Mouse (Mus musculus): ENCODE data around the gene Olfr1392. TPM values are rescaled to one million over a fixed set of nuclear protein-coding genes. Genes with fewer than 3 reads are reported as not detected.
"Not testable (repeated sequence)": the region's sequence is repeated elsewhere in the genome, so short reads cannot be mapped to it uniquely, and the experiment has no call there.

Gene Olfr1392
- under 1 TPM in 1 of 2 experiments, not detected in 1; 0.34 TPM for total RNA-seq (2021)

DNA sequence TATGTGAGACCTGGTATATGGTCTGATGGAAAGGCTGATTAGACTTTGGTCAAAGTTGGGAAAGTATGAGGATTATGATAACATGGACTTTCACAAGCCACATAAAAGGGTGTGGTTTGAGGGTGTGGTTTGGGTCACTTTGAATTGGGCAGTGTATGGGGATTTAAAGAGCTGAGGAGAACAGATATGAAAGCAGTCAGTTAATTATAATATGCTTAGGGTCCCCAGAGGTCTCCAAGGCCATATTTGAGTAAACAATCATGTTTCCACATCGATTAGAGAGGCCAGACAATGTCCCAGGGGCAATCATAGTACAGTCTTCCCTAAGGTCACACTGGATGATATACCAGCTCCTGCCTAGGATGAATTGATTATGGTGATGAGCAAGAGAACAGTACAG, at the start of gene Olfr1392:
TSS of gene Olfr1392 (plus strand) at position 301 of the 400 bp plus-strand sequence.
- intact Hi-C loops (cut with DNase I); DNase-seq: not testable (repeated sequence)

DNA sequence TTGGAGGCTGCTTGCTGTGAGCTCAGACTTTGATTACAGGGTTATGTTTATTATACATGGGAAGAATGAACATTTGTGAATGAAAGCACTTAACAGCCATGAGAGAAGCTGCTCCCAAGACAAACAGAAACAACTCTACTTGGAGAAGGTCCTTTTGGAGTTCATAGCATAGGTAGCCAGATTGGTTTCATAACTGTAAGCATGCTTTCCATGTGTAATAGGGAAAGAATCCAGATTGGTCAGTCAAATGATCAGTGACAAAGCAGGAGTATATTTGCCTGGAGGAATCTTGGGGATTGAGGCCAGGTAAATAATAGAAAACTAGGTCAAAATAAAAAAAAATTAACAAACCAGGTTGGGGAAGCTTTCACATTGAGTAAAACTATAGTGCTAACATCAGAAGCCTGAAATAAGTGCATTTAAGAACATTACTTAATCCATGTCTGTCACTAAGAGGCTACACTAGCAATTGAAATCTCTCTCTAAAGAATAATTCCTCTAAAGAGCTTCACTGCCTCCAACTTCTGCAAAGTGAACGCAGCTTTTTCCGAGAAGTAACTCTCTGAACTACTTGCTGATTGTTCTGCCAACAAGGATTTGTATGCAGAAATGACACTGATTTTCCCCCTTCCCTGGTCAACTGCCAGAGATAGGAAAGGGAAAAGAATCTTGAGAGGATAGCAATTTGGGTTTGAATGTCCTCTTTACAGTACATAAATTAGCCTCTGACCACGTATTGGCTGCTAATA, 49.4 kb upstream of the Olfr1392 start:
- intact Hi-C loops (cut with DNase I) = no loop called here
- no peak for DNase-seq

DNA sequence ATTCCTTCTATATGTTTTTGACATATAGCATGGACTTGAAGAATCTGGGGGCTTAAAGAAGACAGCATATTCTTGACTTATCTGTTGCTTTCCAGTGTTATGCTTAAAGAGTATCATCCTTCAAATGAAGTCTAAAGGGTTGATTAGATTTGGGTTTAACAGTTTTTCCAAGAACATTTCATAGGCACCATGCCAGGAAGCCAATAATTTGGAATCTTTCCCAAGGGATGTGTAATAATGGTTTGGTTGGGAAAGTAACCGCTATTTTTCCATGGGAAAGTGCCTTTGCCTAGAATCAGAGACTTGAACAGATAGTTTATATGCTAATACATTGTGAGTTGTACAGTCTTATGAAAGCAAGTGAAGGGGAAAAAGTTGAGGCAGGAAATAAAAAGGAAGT, 48.2 kb upstream of the Olfr1392 start:
- DNase-seq = no peak
- intact Hi-C loops (cut with DNase I) = no loop called here

DNA sequence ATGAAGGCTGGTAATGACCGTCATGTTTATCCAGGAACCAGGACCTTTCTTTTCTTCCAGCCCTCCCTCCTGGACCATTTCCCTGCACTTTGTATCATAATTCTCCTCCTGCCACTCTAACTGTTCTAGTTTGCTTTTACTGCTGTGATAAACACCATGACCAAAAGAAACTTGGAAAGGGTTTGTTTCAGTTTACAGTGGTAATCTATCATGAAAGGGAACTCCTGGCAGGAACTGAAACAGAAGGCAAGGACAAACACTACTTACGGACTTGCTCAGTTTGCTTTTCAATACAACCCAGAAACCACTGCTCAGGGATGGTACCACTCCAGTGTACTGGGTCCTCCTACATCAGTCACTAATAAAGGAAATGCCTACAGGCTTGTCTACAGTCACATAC, 47.5 kb upstream of the Olfr1392 start:
- DNase-seq = no peak
- intact Hi-C loops (cut with DNase I) = no loop called here

DNA sequence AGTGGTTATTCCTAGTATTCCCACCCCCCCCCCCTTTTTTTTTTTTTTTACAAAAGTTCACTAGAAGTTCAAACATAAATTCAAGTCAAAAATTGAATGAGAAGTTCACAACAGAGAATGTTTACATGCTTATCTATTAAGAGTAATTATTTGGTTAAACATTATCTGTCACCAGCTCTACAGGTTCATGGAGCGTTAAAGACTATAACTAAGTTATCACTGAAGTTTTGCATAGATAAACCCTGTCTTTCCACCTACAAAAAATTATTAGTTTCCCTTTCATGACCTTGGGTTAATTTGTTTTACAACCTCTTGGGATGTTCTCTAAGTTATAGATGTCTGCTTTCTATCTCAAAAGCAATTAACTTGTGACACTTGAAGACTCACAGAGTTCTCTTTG, 44.8 kb upstream of the Olfr1392 start:
- intact Hi-C loops (cut with DNase I) = loop anchor here (5.0 kb wide), 1 partner anchor 33 kb away; no protein-coding TSS in a partner anchor
- no peak for DNase-seq

DNA sequence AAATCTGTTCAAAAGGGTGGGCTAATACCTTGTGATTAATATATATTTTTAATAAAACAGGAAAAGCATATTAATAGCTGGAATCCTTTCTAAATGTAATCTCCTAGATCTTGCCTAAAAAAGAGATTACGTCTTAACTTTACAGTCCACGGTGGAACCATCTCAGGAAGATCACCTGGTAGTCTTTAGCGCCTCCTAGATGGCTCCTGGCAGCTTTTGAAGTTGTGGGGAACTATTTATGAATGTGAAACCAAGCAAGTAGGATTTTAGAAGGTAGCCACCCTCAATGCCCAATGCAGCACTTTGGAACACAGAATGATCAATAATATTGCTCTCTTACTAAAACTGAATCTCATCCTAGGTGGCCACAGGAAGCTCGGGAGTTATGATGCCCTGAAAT, 44.2 kb upstream of the Olfr1392 start:
- intact Hi-C loops (cut with DNase I) = loop anchor here (5.0 kb wide), 1 partner anchor 34 kb away; no protein-coding TSS in a partner anchor
- DNase-seq = no peak

DNA sequence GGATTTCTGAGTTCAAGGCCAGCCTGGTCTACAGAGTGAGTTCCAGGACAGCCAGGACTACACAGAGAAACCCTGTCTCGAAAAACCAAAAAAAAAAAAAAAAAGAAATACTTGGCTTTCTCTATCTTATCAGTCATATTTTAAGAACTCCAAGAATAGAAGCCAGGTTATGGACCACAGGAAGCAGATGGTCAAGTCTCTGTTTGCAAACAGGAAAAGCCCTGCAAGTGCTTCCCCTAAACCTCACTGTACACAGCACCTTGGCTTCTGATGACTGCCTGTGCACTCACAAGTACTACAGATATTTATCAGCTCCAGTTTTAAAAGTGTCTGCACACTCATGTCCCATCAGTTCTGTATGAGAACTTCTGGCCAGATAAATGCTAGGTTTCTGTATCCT, 43.6 kb upstream of the Olfr1392 start:
- intact Hi-C loops (cut with DNase I) = loop anchor here (5.0 kb wide), 1 partner anchor 34 kb away; no protein-coding TSS in a partner anchor
- no peak for DNase-seq

DNA sequence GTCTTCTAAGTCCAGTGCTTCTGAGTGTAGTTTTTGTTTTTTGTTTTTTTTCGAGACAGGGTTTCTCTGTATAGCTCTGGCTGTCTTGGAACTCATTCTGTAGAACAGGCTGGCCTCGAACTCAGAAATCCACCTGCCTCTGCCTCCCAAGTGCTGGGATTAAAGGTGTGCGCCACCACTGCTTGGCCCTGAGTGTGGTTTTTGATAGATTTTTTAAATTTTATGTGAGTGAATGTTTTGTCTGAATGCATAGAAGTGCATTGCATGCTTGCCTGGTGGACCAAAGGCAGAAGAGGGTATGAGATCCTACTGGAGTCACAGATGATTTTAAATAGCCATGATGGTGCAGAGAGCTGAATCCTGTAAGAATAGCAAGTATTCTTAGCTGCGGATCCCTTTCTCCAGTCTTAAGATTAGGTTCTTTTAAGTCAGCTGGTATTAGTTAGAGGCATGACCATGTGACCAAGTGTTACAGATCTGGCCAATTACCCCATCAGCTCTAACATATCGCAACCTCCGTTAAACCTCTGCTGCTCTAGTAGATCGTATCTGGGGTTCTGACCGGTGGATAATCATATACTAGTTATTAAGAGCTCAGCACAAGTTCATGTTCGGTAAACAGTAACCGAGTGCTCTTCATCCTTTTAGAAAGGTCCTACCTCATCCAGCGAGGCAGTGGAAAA, 42.0 kb upstream of the Olfr1392 start:
- no peak for DNase-seq
- intact Hi-C loops (cut with DNase I) = loop anchor here (5.0 kb wide), 1 partner anchor 36 kb away; no protein-coding TSS in a partner anchor

DNA sequence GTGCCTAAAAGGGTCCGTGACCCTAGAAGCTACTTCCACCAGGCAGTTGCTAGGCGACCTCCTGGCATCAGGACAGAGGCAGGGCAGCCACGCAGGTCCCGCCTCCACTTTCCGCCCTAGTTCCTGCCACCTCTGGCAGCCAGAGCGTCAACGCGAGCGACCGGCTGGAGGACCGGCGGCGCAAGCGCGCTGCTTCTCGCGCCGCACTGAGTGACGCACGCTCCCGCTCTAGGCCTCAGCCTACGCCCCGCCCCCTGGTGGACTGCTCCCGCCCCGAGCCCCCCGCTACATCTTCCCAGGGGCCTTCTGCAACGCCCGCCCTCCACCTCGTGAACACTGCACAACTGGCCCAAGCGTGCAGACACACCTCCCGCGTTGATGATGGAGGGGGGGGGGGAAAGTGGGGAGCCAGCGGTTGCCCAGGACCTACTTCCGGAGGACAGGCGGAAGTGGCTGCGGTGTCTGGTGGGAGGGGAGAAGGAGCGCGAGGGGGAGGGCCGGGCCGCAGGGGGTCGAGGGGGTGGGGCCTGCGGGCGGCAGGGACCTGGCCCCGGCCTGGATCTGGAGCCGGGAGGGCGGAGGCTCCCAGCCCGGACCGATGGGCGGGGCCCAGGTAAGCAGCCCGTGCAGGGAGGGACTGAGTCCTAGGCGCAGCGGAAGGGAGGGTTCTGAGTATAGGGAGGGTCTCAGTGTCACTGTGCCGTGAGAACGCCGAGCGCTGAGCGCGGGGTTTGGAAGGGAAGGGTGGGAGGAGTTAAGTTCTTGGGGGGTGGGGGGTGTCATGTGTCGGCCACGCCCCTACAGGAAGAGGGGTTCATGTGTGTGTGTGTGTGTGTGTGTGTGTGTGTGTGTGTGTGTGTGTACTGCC, 41.1 kb upstream of the Olfr1392 start, which contains the start of gene Mgat1:
TSS of gene Mgat1 (plus strand) at position 465 of the 868 bp plus-strand sequence.
- DNase-seq = peak; percentile 93
- intact Hi-C loops (cut with DNase I) = loop anchor here (5.0 kb wide), 1 partner anchor 37 kb away; no protein-coding TSS in a partner anchor

DNA sequence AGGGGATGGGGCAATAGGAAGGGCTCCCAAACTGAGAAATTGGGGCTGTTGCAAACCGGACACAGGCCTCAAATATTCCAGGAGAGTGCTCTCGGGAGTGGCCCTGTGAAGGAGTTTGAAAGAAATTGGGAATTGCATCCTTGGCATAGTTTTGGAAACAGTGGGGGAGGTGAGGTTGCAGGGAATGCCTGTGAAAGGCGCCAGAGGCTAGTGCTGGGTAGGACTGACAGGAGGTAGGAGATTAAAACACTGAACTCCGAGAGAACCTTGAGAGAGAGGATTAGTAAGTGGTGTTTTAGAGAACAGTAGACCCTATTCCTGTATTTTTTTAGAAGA, 40.5 kb upstream of the Olfr1392 start:
- intact Hi-C loops (cut with DNase I) = loop anchor here (5.0 kb wide), 1 partner anchor 37 kb away; no protein-coding TSS in a partner anchor
- no peak for DNase-seq

DNA sequence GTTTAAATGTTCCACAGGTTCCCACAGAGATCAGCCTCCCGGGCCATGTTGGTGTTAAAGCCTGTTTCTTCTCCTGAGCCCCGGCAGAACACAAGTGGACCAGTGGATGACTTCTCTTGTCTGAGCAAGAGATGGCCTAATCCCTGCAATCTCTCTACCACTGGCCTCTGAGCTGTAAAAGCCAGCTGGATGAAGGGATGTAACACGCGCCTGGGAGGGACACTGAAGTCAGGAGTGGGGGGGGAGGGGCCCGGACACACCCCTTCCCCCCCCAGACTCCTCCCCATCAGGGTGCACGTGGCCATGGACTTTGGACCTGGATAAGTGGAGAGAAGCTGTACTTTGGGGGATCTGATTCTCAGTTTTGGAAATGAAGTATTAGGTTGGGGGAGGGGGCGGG, 39.9 kb upstream of the Olfr1392 start:
- DNase-seq = no peak
- intact Hi-C loops (cut with DNase I) = no loop called here

DNA sequence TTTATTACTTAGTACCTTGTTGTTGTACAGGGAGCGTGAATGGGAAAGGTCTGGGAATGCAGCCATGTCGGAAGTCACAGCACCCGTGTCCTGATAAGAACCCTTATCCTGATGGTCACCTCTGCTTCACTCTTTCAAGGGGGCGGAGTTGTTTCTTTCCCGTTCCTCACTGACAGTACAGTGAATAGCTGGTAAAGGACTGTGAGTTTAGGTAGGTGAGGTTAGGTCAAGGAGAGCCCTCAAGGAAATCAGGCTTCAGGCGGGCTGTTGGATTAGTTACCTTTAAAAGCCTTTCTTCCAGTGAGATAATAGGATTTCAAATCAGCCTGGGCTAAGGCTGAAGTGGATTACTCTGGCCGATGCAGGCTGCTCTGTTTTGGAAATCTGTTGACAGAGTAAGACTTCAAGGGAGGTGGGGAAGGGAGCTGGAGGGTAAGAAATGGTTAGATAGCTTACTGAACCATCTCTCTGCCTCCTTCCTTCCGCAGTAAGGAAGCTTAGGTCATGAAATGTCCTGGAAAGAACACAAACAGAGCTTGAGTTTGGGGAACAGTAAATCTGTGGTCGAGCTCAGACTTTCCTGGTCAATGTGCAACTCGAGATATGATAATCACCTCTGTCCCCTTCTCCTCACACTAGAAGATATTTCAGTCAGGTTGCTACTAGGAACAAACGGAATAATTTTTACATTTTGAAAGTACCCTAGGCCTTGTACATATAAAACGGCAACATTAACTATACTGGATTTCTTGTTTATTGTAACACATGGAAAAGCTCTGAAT, 39.3 kb upstream of the Olfr1392 start:
- no peak for DNase-seq
- intact Hi-C loops (cut with DNase I) = no loop called here

DNA sequence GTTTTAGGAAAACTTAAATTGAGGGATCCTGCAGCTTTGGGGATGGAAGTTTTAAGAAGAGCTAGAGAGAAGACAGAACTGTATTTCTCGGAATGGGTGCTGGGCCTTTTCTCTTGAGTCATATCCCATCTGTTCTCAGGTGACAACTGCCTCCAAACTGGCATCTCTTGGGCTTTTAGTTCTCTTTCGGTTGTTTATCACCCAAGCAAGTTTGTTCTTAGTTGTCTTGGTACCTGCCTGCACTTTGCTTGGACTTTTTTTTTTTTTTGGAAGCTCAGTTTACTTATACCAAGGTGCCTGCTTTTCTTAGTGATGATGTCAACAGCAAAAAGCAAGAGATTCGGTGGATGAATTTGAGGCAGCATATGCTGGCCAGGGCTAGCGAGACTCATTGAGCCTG, 38.6 kb upstream of the Olfr1392 start:
- no peak for DNase-seq
- intact Hi-C loops (cut with DNase I) = no loop called here

DNA sequence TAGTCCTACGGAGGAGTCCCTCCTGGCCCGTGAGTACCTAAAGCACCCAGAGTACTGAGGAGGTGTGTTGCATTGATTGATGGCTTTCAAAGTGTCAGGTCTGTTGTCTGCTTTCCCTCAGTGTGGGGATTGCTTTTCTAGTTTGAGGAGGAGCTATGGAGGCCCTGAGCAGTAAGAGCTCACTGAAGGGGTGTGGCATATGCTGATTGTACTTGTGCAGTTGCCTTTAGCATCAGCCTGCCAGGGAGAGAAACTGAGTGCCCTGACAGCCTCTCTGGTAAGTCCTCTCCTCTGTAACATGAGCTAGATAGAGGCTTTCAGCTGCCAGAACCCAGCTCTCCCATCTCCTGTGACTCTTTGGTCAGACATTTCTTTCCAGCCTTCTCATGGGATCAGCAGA, 37.8 kb upstream of the Olfr1392 start:
- intact Hi-C loops (cut with DNase I) = no loop called here
- no peak for DNase-seq

DNA sequence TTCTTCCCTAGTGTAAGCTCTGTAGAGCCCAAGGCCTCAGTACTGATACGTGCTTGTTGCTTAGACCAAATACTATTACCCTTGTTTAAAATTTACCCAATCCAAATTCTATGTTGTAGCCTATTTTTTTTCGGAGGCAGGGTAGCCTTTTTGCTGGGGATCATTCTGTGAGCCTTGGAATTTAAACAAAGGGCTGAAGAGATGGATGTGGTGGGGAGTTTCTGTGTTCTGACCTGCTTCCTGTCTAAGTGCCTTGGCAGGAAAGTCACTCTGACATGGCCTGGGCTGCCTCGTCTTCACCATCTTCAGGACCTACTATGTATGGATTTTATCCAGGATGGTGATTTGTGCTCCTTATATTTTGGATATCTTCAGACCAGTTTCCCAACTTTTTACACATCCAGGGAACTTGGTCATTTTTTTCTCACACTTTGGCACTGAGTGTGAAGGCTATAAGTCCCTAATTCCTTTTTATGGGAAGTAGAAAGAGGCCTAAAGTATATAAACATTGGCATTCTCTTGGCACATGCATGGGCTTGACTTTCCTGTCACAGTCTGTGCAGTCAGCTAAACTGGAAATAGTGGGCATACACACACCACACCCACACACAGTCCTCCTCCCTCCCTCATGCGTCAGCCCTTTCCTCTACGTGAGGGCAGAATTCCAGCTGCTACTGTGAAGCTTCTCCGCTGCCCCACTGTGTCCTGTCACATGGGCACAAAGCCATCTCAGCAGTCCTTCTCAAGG, 36.7 kb upstream of the Olfr1392 start:
- intact Hi-C loops (cut with DNase I) = no loop called here
- no peak for DNase-seq

DNA sequence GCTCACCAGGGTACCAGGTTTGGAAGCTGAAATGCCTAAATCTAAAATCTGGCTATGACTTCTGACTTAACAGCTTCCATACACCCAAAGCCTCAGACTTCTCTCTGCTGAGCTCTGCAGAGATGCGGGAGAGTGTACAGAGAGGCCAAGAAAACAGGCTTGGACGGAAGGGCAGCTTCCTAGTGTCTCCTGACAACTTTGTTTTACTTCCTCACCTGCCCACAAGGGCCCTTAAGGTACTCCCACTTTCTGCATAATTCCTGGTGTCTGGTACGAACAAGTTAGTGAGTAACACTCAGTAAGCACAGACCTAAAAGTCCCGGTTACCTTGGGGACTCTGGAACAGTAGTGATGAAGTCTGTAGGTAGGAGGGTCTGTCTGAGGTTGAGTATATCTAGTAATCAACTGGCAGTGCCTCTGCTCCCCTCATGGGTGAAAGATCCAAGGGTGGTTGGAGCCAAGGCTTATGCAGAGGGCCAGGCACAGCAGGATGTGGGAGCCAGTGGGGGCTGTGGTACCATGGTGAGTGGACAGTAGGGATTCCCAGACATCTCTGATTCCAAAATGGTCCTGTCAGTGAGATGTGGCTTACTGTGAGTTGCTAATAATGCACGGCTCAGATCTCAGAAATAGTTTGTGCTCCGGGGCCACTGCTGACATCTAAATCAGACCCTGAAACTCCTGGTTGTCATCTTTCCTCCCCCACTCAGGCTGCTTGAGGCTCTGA, 35.9 kb upstream of the Olfr1392 start:
- no peak for DNase-seq
- intact Hi-C loops (cut with DNase I) = no loop called here

DNA sequence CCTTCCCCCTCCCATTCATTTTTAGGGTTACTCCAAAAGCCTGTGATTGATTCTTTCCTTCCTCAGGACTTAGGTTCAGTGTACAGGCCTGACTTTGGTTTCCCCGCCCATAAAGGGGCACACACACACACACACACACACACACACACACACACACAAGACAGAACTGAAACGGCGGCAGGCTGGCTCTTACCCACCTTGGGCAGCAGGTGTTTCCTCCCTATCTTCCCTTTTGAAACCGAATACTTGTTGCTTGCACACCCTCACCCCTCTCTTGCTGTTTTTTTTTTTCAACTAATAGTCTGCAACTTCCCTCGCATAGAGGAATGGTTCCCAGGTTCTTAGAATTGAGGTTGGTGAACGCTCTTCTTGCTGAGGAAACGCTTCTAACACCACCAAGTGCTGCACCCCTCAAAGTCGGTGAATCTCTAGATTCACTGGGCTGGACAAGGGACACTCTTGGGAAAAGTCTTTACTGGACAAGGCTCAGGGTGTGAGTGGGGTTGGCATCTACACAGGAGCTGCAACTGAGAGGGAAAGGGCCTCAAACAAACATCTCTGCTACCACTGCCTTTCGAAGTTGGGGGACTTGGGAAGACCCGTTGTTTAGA, 35.2 kb upstream of the Olfr1392 start:
- intact Hi-C loops (cut with DNase I) = no loop called here
- no peak for DNase-seq

Data from left cerebral cortex, postnatal 4 days (tissue).